Mouse (Mus musculus) splenic B cell, adult 2 months (primary cell): ENCODE results near the gene Tdgf1.

Experiments used
- DNase-seq: peaks from one replicate; pipeline ENCODE4 v3.0.0-alpha.2; 2011; ENCODE audit warnings: low read depth, low spot score
- H3K27me3 ChIP-seq: 2 replicates; pipeline ENCODE4 v1.6.1; 2012; ENCODE audit warnings: mild to moderate bottlenecking, low read length, moderate library complexity, mixed read lengths; ENCODE audit not compliant: control insufficient read depth, poor library complexity, insufficient read depth, severe bottlenecking
- H3K36me3 ChIP-seq: 2 replicates; pipeline ENCODE4 v1.6.1; 2012; ENCODE audit warnings: mild to moderate bottlenecking, low read length, moderate library complexity, mixed read lengths; ENCODE audit not compliant: control insufficient read depth, poor library complexity, insufficient read depth, severe bottlenecking

Gene Tdgf1

GRCm38 (mm10) chr9:110945926-110946325 is at the start of gene Tdgf1:
TSS of gene Tdgf1 (minus strand) at chr9:110946158.
- no peak for DNase-seq
- H3K27me3 ChIP-seq, result no peaks in the 10 kb centered on the region
- H3K36me3 ChIP-seq, result no peaks in the 10 kb centered on the region

DNA sequence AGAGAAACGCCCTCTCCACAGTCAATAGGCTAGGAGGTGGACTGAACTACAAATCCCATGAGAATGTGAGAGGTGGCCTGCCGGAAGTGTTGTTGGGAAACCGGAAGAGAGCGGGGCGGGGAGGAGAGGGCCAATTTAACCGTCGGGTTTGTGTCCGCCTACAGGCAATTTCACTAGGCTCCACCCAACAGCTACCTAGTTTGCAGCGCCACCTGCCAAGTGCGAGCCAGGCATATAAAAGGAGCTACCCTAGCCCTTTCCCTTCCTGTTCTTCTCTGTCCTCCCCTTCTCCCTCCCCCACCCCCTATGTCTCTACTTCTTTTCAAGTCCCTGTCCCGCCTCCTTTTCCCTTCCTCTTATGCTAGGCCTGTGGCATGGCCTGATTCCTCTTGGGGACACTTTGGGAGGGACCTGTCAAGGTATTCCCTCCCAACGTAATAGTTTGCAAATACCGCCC is 48.8 kb upstream of the Tdgf1 start:
- no peaks in the 10 kb centered on the region for H3K36me3 ChIP-seq
- H3K27me3 ChIP-seq, result no peaks in the 10 kb centered on the region
- DNase-seq, result peak; percentile 91

DNA sequence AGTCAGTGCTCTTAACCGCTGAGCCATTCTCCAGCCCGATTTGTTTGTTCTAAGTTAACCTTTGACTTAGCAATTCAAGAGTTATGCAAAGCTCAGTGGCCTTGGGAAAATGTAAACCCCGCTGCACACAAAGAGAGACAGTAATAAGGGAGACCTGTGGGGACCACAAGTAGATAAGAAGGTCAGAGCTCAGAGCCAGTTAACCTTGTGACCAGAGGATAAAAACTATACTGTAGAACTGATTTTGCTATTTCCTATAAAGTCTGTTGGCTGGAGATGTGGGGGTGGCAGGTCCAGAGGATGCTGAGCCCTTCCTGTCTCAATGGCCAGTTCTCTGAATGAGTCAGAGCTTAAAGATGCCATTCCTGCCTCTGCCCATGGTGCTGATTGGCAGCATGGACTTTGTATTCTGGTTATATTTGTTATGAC is 47.3 kb upstream of the Tdgf1 start:
- no peaks in the 10 kb centered on the region for H3K27me3 ChIP-seq

DNA sequence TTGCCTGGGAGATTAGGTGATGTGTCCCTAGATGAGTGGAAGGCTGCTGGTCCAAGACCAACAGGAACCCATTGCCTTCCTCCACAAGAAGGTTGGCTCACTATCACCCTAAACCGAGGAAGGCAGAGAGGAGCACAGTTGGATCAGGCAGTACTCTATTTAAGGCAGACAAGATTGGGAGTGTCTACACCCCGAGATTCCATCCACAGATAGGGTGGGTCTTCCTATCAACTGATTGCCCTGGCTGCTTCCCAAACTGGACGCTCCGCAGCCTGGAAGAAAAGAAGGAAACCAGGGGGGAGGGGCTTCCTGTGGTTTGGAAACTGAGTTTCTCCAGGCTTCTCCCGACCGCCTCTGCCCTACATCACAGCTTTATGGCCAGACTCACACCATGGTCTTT is 44.2 kb upstream of the Tdgf1 start, which contains the start of gene Rtp3:
Gene Rtp3 (minus strand): TSS at position 380 of the 400 bp plus-strand sequence.
- no peak for DNase-seq

More for the DNA sequence above, 47.3 kb upstream of the Tdgf1 start:
- DNase-seq, result no peak
- H3K36me3 ChIP-seq, result no peaks in the 10 kb centered on the region

GRCm38 (mm10) chr9:110989543-110989942 is 43.6 kb upstream of the Tdgf1 start:
- Histone ChIP-seq H3K27me3 (no peaks in the 10 kb centered on the region), H3K36me3 (no peaks in the 10 kb centered on the region)
- DNase-seq, result no peak

More for the DNA sequence above, 44.2 kb upstream of the Tdgf1 start, which contains the start of gene Rtp3:
- Histone ChIP-seq H3K27me3 (no peaks in the 10 kb centered on the region), H3K36me3 (no peaks in the 10 kb centered on the region)

GRCm38 (mm10) chr9:110989141-110989540 is 43.2 kb upstream of the Tdgf1 start:
- H3K36me3 ChIP-seq, result no peaks in the 10 kb centered on the region
- DNase-seq, result no peak
- no peaks in the 10 kb centered on the region for H3K27me3 ChIP-seq

DNA sequence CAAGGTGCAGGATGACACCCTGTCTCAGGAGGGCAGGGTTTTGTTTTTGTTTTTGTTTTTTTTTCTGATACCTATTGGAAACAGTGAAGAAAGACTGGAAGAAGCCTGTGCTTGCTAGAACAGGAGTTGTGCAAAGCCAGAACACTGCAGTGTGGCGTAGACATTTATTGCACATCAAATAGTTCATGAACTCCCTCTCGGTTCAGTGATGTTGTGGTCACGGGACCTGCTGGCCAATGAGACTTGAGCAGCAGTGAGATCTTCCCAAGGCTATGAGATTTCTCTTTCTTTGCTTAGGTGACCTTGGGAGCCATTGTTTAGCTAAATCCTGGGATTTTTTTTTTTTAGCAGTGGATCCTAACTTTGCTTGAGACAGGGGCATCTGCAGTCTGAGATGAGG is 42.1 kb upstream of the Tdgf1 start:
- DNase-seq, result no peak
- Histone ChIP-seq H3K27me3 (no peaks in the 10 kb centered on the region), H3K36me3 (no peaks in the 10 kb centered on the region)

- H3K27me3 ChIP-seq, result no peaks in the 10 kb centered on the region
- no peak for DNase-seq
- H3K36me3 ChIP-seq, result no peaks in the 10 kb centered on the region
Measured at GRCm38 (mm10) chr9:110987331-110987730, 41.4 kb upstream of the Tdgf1 start.

- peak; percentile 25 for DNase-seq
- no peaks in the 10 kb centered on the region for H3K27me3 ChIP-seq
- H3K36me3 ChIP-seq, result no peaks in the 10 kb centered on the region
Measured at GRCm38 (mm10) chr9:110985951-110986350, 40.0 kb upstream of the Tdgf1 start.

- Histone ChIP-seq H3K27me3 (no peaks in the 10 kb centered on the region), H3K36me3 (no peaks in the 10 kb centered on the region)
- DNase-seq, result no peak
Measured at GRCm38 (mm10) chr9:110985541-110985940, 39.6 kb upstream of the Tdgf1 start.

DNA sequence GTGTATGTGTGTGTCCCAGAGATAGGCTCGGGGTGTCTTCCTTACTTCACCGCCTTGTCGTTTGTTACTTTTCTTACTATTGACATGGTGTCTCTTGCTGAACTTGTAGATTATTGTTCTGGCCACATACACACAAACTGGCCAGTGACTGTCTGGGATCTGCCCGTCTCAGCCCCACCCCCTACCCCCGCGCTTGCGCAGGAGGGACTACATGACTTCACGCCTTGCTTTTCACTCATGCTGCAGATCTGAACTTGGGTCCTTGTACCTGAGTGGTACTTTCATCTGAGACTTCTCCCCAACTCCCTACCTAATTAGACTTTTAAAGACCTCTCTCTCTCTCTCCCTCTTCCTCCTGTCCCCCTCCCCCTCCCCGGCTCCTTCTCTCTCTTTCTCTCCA is 38.1 kb upstream of the Tdgf1 start:
- Histone ChIP-seq H3K36me3 (no peaks in the 10 kb centered on the region), H3K27me3 (no peaks in the 10 kb centered on the region)
- DNase-seq, result no peak

- no peaks in the 10 kb centered on the region for H3K27me3 ChIP-seq
- H3K36me3 ChIP-seq, result no peaks in the 10 kb centered on the region
- DNase-seq, result no peak
Measured at GRCm38 (mm10) chr9:110982351-110982750, 36.4 kb upstream of the Tdgf1 start.

DNA sequence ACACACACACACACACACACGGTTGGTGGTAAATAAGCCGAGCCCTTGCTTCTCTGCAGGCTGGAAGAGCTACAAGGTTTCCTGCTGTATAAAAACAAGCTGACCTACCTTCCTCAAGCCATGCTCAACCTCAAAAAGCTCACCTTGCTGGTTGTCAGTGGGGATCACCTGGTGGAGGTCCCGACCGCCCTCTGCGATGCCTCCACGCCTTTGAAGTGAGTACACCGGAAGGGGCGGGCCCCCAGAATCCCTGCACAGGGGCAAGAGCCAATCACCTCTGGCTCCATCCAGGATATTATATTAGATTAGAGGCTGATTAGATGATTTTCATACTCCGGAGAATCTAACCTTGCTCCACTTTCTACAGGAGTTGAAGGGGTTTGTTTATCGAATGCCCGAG is 33.5 kb upstream of the Tdgf1 start:
- DNase-seq, result no peak
- H3K27me3 ChIP-seq, result no peaks in the 10 kb centered on the region
- H3K36me3 ChIP-seq, result no peaks in the 10 kb centered on the region

- H3K27me3 ChIP-seq, result no peaks in the 10 kb centered on the region
- DNase-seq, result no peak
- no peaks in the 10 kb centered on the region for H3K36me3 ChIP-seq
Measured at GRCm38 (mm10) chr9:110965910-110966231, 19.9 kb upstream of the Tdgf1 start.

DNA sequence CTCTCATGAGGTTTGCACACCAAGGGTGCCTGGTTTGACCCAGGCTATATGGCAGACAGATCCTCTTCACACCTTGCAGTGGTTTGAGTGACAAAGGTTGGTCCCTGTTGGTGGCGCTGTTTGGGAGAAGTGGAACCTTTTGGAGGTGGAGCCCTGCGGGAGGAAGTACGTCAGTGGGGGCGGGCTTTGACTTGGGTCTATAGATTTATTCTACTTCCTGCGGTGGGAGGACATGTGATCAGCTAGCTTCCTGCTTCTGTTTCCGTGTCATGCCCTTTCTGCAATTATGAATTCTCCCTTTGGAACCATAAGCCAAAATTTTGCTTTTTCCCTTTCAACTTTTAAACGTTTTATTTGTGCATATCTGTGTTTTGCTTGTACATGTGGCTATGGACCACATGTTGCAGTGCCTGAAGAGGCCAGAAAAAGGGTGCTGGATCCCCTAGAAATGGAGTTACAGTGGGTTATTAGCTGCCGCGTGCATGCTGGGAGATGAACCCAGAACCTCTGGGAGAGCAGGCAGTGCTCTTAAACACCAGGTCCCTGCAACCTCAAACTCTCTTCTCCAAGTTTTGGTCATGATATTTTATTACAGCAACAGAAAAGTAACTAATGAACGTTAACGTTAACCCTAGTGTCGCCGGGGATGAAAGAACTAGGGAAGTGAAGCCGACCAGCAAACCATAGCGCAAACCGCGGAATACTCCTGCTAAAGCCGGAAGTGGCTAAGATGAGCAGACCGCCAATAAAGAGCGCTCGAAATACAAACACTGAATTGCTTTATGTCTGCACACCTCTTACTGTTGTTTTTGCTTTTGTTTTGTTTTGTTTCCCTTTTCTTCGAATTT is 19.3 kb upstream of the Tdgf1 start:
- H3K27me3 ChIP-seq, result no peaks in the 10 kb centered on the region
- DNase-seq, result peak; percentile 54
- no peaks in the 10 kb centered on the region for H3K36me3 ChIP-seq
